8 mouse cellular contexts compared by ENCODE assay signal in the genomic region with DNA sequence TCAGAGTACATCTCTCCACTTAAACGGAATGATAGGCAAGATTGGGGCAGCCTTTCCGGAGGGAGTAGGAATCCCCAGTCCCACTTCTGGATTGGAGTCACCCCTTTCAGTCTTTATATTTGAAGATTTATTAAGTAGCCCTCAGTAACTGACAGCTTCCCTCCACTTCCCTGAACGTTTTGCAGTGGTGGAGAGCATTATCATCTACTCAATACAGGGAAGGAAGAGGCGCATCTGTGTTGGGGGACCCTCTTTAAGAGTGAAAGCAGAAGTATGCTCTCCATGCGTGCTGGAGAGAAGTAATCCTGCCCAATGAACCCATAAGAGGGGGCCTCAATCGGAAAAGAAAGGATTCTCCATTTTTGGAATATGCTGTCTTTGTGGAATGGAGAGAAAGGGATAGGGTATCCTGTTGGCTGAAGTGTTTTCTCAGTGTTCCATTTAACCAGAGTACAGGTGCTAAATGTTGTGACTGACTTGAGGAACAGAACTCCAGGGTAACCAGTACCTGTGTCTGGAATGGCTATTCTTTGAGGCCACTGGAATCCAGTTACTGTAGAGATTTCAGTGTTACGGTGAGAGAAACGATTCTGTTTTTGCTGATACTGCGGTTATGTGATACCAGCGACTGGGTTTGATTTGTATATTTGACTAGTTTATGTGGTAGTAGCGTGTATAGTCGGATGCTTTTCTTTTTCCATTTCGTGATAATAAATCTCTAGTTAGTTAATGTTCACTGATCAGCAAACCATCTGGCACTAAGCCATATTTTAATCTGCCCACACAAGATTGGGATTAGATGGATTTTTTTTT. TPM values are rescaled to one million over a fixed set of nuclear protein-coding genes. Genes with fewer than 3 reads are reported as not detected.
DNase-seq lines count a peak whose midpoint lies in the region; ATAC-seq and TF ChIP-seq lines count a peak whose summit lies in the region.

No protein-coding gene starts in this region.

- peak overlapping the region; percentile 99 for H3K4me3 ChIP-seq in kidney, adult 2 months (ENCODE audit: insufficient read depth, low read depth, low read length)
- H3K4me3 ChIP-seq in embryonic facial prominence, embryonic 10.5 days: peak overlapping the region; percentile 96
- peak overlapping the region; percentile 92 for H3K4me3 ChIP-seq in hindbrain, embryonic 11.5 days (ENCODE audit: low read depth, low read length)
- peak overlapping the region; percentile 94 for H3K4me3 ChIP-seq in megakaryocyte, embryonic 14.5 days (replicated peaks)
- peak overlapping the region; percentile 80 for H3K4me3 ChIP-seq in stomach, embryonic 16.5 days (replicated peaks; ENCODE audit: low read length)

- H3K27ac ChIP-seq in kidney, adult 2 months (ENCODE audit: insufficient read depth, low read depth, low read length): peak overlapping the region; percentile 59
- peak overlapping the region; percentile 97 for H3K27ac ChIP-seq in embryonic facial prominence, embryonic 10.5 days (replicated peaks)
- H3K27ac ChIP-seq in hindbrain, embryonic 11.5 days (ENCODE audit: low read depth, low read length): peak overlapping the region; percentile 94
- peak overlapping the region; percentile 82 for H3K27ac ChIP-seq in stomach, embryonic 16.5 days (ENCODE audit: low read length)

- peak; percentile 21 for DNase-seq in kidney, adult 2 months
- no peak for DNase-seq in kidney, postnatal 14 days
- DNase-seq in CD4-positive, CD25-positive, alpha-beta regulatory T cell, adult 2 months (ENCODE audit: low read depth, low spot score): peak; percentile 40
- DNase-seq in embryonic facial prominence, embryonic 10.5 days (ENCODE audit: low spot score): peak; percentile 14
- no peak for DNase-seq in hindbrain, embryonic 11.5 days (ENCODE audit: low spot score)
- no peak for DNase-seq in ovary, postnatal 10 days (ENCODE audit: low spot score)

- H3K27me3 ChIP-seq in kidney, adult 2 months (replicated peaks; ENCODE audit: control insufficient read depth, insufficient read depth, low read length): no peaks in the 10 kb centered on the region
- H3K27me3 ChIP-seq in embryonic facial prominence, embryonic 10.5 days (replicated peaks; ENCODE audit: low read depth, poor library complexity, severe bottlenecking): no peaks in the 10 kb centered on the region
- no peaks in the 10 kb centered on the region for H3K27me3 ChIP-seq in hindbrain, embryonic 11.5 days (ENCODE audit: control insufficient read depth, insufficient read depth, low read length)
- H3K27me3 ChIP-seq in megakaryocyte, embryonic 14.5 days (replicated peaks): no peaks in the 10 kb centered on the region
- H3K27me3 ChIP-seq in stomach, embryonic 16.5 days (ENCODE audit: control insufficient read depth, insufficient read depth, low read length): no peaks in the 10 kb centered on the region

- TF ChIP-seq CTCF in kidney, adult 2 months (conservative IDR thresholded peaks at IDR 0.05; ENCODE audit: insufficient read depth, insufficient read length, low read depth, low read length): no peak

- H3K9ac ChIP-seq in hindbrain, embryonic 11.5 days (ENCODE audit: low read depth, low read length): peak overlapping the region; percentile 92
- peak overlapping the region; percentile 94 for H3K9ac ChIP-seq in stomach, embryonic 16.5 days (ENCODE audit: low read length)

- no peak for TF ChIP-seq POLR2A in kidney, adult 2 months (IDR thresholded peaks at IDR 0.05; ENCODE audit: low read depth, low read length)

- 0 out of 2 replicates have a peak, but pooled peaks cover 3% of the 10 kb centered on the region for H3K4me1 ChIP-seq in kidney, adult 2 months (ENCODE audit: control insufficient read depth, insufficient read depth, low read length)
- H3K4me1 ChIP-seq in embryonic facial prominence, embryonic 10.5 days: peaks cover 37% of the 10 kb centered on the region
- no peaks in the 10 kb centered on the region for H3K4me1 ChIP-seq in hindbrain, embryonic 11.5 days (replicated peaks; ENCODE audit: control insufficient read depth, insufficient read depth, low read length)
- H3K4me1 ChIP-seq in megakaryocyte, embryonic 14.5 days: peaks cover 39% of the 10 kb centered on the region
- H3K4me1 ChIP-seq in stomach, embryonic 16.5 days (ENCODE audit: control insufficient read depth, insufficient read depth, low read length): peaks cover 18% of the 10 kb centered on the region

- H3K4me2 ChIP-seq in hindbrain, embryonic 11.5 days (replicated peaks; ENCODE audit: low read depth, low read length): peak overlapping the region; percentile 58
- H3K4me2 ChIP-seq in stomach, embryonic 16.5 days (ENCODE audit: low read depth, low read length): peak overlapping the region; percentile 88

- 5% methylated on average over 13 of the region's 13 CpGs for WGBS in kidney, adult 2 months
- WGBS in embryonic facial prominence, embryonic 10.5 days: 11% methylated on average over 13 of the region's 13 CpGs
- 14% methylated on average over 13 of the region's 13 CpGs for WGBS in hindbrain, embryonic 11.5 days
- WGBS in stomach, embryonic 16.5 days: 3% methylated on average over 13 of the region's 13 CpGs

- H3K36me3 ChIP-seq in kidney, adult 2 months (ENCODE audit: control insufficient read depth, insufficient read depth, low read length): no peaks in the 10 kb centered on the region
- no peaks in the 10 kb centered on the region for H3K36me3 ChIP-seq in embryonic facial prominence, embryonic 10.5 days (replicated peaks)
- no peaks in the 10 kb centered on the region for H3K36me3 ChIP-seq in hindbrain, embryonic 11.5 days (ENCODE audit: control insufficient read depth, insufficient read depth, low read length)
- no peaks in the 10 kb centered on the region for H3K36me3 ChIP-seq in megakaryocyte, embryonic 14.5 days (replicated peaks; ENCODE audit: low read length)
- H3K36me3 ChIP-seq in stomach, embryonic 16.5 days (ENCODE audit: control insufficient read depth, insufficient read depth, low read length): no peaks in the 10 kb centered on the region

- no peak for ATAC-seq in hindbrain, embryonic 11.5 days (ENCODE audit: low FRiP score)
- ATAC-seq in stomach, embryonic 16.5 days (ENCODE audit: insufficient read depth, low FRiP score): no peak

- H3K9me3 ChIP-seq in embryonic facial prominence, embryonic 10.5 days: no peaks in the 10 kb centered on the region
- no peaks in the 10 kb centered on the region for H3K9me3 ChIP-seq in hindbrain, embryonic 11.5 days (ENCODE audit: control insufficient read depth, low read length)
- H3K9me3 ChIP-seq in megakaryocyte, embryonic 14.5 days: no peaks in the 10 kb centered on the region
- no peaks in the 10 kb centered on the region for H3K9me3 ChIP-seq in stomach, embryonic 16.5 days (replicated peaks; ENCODE audit: control insufficient read depth, low read length)

RNA-seq across cellular contexts. Expression of a gene that starts 1.1 kb away (rescaled TPM):
- polyA plus RNA-seq in kidney, adult 2 months (2012; rRNA removed): 6.1 and 7.1 TPM in 2 replicates
- 56.0 and 58.3 TPM in 2 replicates for polyA plus RNA-seq in embryonic facial prominence, embryonic 10.5 days (2016; fragmentation: Nextera tagmentation; extraction: Ambion mirVana)
- 47.1 and 49.0 TPM in 2 replicates for polyA plus RNA-seq in hindbrain, embryonic 11.5 days (2014; fragmentation: Nextera tagmentation; extraction: Ambion mirVana)
- 0.95 TPM in 1 of 2 replicates, not detected in the other for polyA plus RNA-seq in megakaryocyte, embryonic 14.5 days (2012; ENCODE audit: insufficient read depth, low replicate concordance)
- polyA plus RNA-seq in stomach, embryonic 16.5 days (2015; fragmentation: Nextera tagmentation; extraction: Ambion mirVana): 21.4 and 24.2 TPM in 2 replicates

Comparison
In these comparisons a context has a peak if more than half of its experiments do, and no peak if none do; other contexts are left out.
1. DNase-seq: peak in kidney, adult 2 months (single experiment), CD4-positive, CD25-positive, alpha-beta regulatory T cell, adult 2 months (single experiment) and embryonic facial prominence, embryonic 10.5 days (single experiment); none in kidney, postnatal 14 days (single experiment), hindbrain, embryonic 11.5 days (single experiment) and ovary, postnatal 10 days (single experiment).
2. Peak in every context shown above with its lines, with median percentiles within 50 percentile points of each other: H3K27ac ChIP-seq and H3K4me3 ChIP-seq.